Mouse (Mus musculus): ENCODE data around the gene Slc29a2. TPM values are rescaled to one million over a fixed set of nuclear protein-coding genes. Genes with fewer than 3 reads are reported as not detected.
A peak's percentile ranks its signal among the peaks of the same experiment; 100 is the strongest.

The Slc29a2 gene
- total RNA-seq, 4 experiments from 2014 or later, result 4.0 to 6.1 (median 4.3) TPM

- DNase-seq (ENCODE audit: low spot score in 2 of 2), result no peak
These were observed 9.0 kb downstream of the Slc29a2 start for GRCm38 (mm10) chr19:5032686-5033085.

GRCm38 (mm10) chr19:5036577-5036976 is 12.9 kb downstream of the Slc29a2 start:
- no peak for DNase-seq (ENCODE audit: low spot score in 2 of 2)

- DNase-seq (ENCODE audit: low spot score in 2 of 2), result peak; percentile 54 to 64
These were observed 14.3 kb downstream of the Slc29a2 start for GRCm38 (mm10) chr19:5037678-5038571.

GRCm38 (mm10) chr19:5038709-5039156 is 15.1 kb downstream of the Slc29a2 start, which contains the start of the genes B4gat1 and AC124502.3:
Gene B4gat1 (plus strand): TSS chr19:5038826.
Gene AC124502.3 (plus strand): TSS chr19:5038891.
- peak; percentile 74 to 84 for DNase-seq (ENCODE audit: low spot score in 2 of 2)

- DNase-seq (ENCODE audit: low spot score in 2 of 2), result no peak
These were observed 15.8 kb downstream of the Slc29a2 start for GRCm38 (mm10) chr19:5039301-5040114.

- DNase-seq (ENCODE audit: low spot score in 2 of 2), result peak; percentile 78 to 79
These were observed 17.3 kb downstream of the Slc29a2 start, which contains the start of gene Brms1 for GRCm38 (mm10) chr19:5040862-5041523. Gene Brms1 (plus strand): TSS chr19:5041354.

GRCm38 (mm10) chr19:5041588-5041987 is 17.9 kb downstream of the Slc29a2 start:
- no peak for DNase-seq (ENCODE audit: low spot score in 2 of 2)

- DNase-seq (ENCODE audit: low spot score in 2 of 2), result no peak
These were observed 21.9 kb downstream of the Slc29a2 start for GRCm38 (mm10) chr19:5045531-5045930.

GRCm38 (mm10) chr19:5048138-5049056 is 24.7 kb downstream of the Slc29a2 start:
- no peak for DNase-seq (ENCODE audit: low spot score in 2 of 2)

- no peak for DNase-seq (ENCODE audit: low spot score in 2 of 2)
These were observed 25.7 kb downstream of the Slc29a2 start for GRCm38 (mm10) chr19:5049325-5049724.

GRCm38 (mm10) chr19:5050047-5050905 is 26.6 kb downstream of the Slc29a2 start, which contains the start of gene Rin1:
Gene Rin1 (plus strand): TSS chr19:5050481.
- no peak for DNase-seq (ENCODE audit: low spot score in 2 of 2)

- DNase-seq (ENCODE audit: low spot score in 2 of 2), result no peak
These were observed 27.4 kb downstream of the Slc29a2 start for GRCm38 (mm10) chr19:5051031-5051430.

GRCm38 (mm10) chr19:5051515-5051914 is 27.9 kb downstream of the Slc29a2 start:
- no peak for DNase-seq (ENCODE audit: low spot score in 2 of 2)

GRCm38 (mm10) chr19:5052166-5052822 is 28.6 kb downstream of the Slc29a2 start:
- no peak for DNase-seq (ENCODE audit: low spot score in 2 of 2)

- DNase-seq (ENCODE audit: low spot score in 2 of 2), result no peak
These were observed 29.2 kb downstream of the Slc29a2 start for GRCm38 (mm10) chr19:5052853-5053252.

- no peak for DNase-seq (ENCODE audit: low spot score in 2 of 2)
These were observed 30.2 kb downstream of the Slc29a2 start for GRCm38 (mm10) chr19:5053909-5054308.

- no peak for DNase-seq (ENCODE audit: low spot score in 2 of 2)
These were observed 32.6 kb downstream of the Slc29a2 start for GRCm38 (mm10) chr19:5056251-5056650.

- no peak for DNase-seq (ENCODE audit: low spot score in 2 of 2)
These were observed 34.5 kb downstream of the Slc29a2 start for GRCm38 (mm10) chr19:5057876-5058775.
